Mouse (Mus musculus): ENCODE measurements around the gene Ntrk2.

GRCm38 (mm10) chr13:58916348-58916747 is 110.0 kb downstream of the Ntrk2 start:
- TF ChIP-seq CTCF (IDR thresholded peaks at IDR 0.05; ENCODE audit: extremely low read depth, insufficient read length, insufficient replicate concordance, low read depth, low read length) (no peak), POLR2A (IDR thresholded peaks at IDR 0.05; ENCODE audit: low read depth, low read length) (no peak)
